Mouse (Mus musculus) brain, embryonic 14.5 days (tissue): ENCODE data around the gene Aldh2.

Experiments used
- CTCF ChIP-seq: fragments of 200-500 bp; IDR thresholded peaks from 2 replicates; pipeline ENCODE4 v1.5.1; 2012; ENCODE audit warnings: inconsistent platforms, mild to moderate bottlenecking, moderate library complexity, borderline replicate concordance; ENCODE audit not compliant: insufficient read depth, insufficient read length; ENCODE audit errors: extremely low read depth
- POLR2A ChIP-seq: fragments of 200-500 bp; IDR thresholded peaks from 2 replicates; pipeline ENCODE4 v1.6.1; 2012; ENCODE audit warnings: mild to moderate bottlenecking, inconsistent platforms, borderline replicate concordance; ENCODE audit not compliant: poor library complexity, insufficient read depth, insufficient read length, severe bottlenecking; ENCODE audit errors: extremely low read depth

- TF ChIP-seq CTCF (no peak), POLR2A (no peak)
These were observed 67.7 kb downstream of the Aldh2 start for GRCm38 (mm10) chr5:121525774-121526450.
